Mouse (Mus musculus) limb, embryonic 10.5 days (tissue): ENCODE measurements around the gene Rhog. TPM values are rescaled to one million over a fixed set of nuclear protein-coding genes. Genes with fewer than 3 reads are reported as not detected.

Source experiments
- DNase-seq: peaks from one replicate; pipeline ENCODE4 v3.0.0-alpha.2; 2017; ENCODE audit warnings: low spot score
- H3K27ac ChIP-seq: fragments of 300-500 bp; sonication (generic); 2 replicates; pipeline ENCODE4 v1.5.1; 2016; ENCODE audit warnings: mild to moderate bottlenecking
- H3K27me3 ChIP-seq: fragments of 300-500 bp; sonication (generic); 2 replicates; pipeline ENCODE4 v1.6.1; 2016; ENCODE audit warnings: low read depth, mild to moderate bottlenecking; ENCODE audit not compliant: poor library complexity, severe bottlenecking
- H3K36me3 ChIP-seq: fragments of 300-500 bp; sonication (generic); 2 replicates; pipeline ENCODE4 v1.6.1; 2016; ENCODE audit warnings: mild to moderate bottlenecking, moderate library complexity
- H3K4me1 ChIP-seq: fragments of 300-500 bp; sonication (generic); 2 replicates; pipeline ENCODE4 v1.6.1; 2016
- H3K4me3 ChIP-seq: fragments of 300-500 bp; sonication (generic); 2 replicates; pipeline ENCODE4 v1.5.1; 2016; ENCODE audit warnings: mild to moderate bottlenecking, moderate library complexity
- H3K9me3 ChIP-seq: fragments of 300-500 bp; sonication (generic); replicated peaks from 2 replicates; pipeline ENCODE4 v1.6.1; 2016; ENCODE audit warnings: mild to moderate bottlenecking
- WGBS: fragments of 180-500 bp; shearing (Covaris S2); methylation state at CpG from one replicate; pipeline ENCODE4 v1.1.7; 2016; 5-methylcytosine and 5-hydroxymethylcytosine counted together
- polyA plus RNA-seq: library from polyadenylated mRNA; unstranded; fragments of >200 nt; fragmentation: Nextera tagmentation; extraction: Ambion mirVana; gene quantifications from 2 replicates; pipeline ENCODE4 v1.2.1, GENCODE M21; 2016

Rhog gene
- polyA plus RNA-seq, 1 experiment from 2014 or later, result 55.4 TPM

DNA sequence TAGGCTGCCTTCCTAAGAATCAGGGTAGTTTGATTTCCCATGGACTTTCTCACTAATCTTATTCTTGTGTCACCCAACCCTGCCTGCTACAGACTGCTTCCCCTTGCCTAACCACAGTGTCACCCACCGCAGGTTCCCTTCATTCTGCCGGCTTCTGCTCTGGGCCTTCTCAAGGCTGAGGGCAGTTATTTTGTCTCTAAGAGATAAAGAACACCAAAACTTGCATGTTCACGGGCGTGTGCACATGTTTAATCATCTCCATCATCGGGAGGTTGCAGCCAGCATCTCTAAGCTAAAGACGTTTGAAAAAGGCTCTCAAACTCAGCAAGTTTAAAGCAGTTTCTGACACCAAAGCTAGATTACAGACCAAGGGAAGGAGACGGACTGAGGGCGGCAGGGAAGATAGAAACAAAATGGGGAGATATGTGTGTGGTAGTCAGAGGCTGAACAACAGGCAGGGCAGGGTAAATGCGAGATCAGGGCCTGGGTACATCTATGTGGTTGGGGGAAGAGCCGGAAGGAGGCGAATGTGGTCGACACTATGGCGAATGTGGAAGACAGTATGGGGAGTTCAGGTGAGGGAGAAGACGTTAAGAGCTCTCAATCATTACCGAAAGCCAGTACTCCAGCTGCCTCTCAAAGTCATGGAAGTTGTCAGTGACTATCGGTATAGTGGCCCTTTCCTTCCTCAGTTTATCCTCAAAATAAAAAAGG, 7.0 kb downstream of the Rhog start:
- no peak for DNase-seq
- 28% methylated on average over 16 of the region's 16 CpGs for WGBS
- Histone ChIP-seq H3K27me3 (no peaks in the 10 kb centered on the region), H3K4me1 (peaks cover 58% of the 10 kb centered on the region), H3K27ac (peak overlapping the region; percentile 98), H3K9me3 (no peaks in the 10 kb centered on the region), H3K36me3 (peaks cover 7% of the 10 kb centered on the region), H3K4me3 (peak overlapping the region; percentile 79)

DNA sequence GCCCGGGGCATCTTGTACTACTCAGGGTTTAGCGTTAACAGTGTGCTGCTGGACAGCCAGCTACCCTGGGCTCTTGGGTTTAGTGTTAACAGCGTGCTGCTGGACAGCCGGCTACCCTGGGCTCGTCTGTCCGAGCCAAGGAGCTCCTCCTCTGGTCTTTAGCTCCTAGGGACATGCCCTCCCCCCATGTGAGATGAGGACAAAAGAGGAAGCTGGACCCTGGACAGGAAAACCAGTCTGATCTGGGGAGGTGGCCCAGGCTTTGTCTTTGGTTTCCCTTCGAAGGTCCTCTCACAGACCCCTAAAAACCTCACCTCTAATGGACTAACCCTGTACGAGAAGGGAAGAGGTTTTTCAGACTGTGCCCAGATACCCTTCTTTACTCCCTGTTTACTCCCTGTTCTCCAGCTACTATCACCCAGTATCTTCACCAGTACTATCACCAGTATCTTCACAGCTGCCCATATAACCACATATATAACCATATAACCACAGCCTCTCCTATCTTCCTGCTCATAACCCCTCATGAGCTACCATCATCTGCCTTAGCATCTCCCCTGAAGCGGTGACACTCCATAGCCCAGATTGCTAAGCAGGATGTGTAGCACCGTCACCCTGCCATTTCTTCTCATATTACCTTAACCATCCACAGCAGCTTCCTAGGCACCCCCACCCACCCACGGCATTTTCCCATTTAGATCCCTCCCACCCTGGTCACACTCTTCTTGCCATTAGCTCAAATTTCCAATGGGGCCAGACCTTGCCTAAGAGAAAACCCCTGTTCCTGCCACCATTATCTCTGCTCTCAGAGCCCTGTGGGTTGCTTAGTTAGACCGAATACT, 8.7 kb downstream of the Rhog start:
- Histone ChIP-seq H3K9me3 (no peaks in the 10 kb centered on the region), H3K27ac (peak overlapping the region; percentile 51; the same call in 1 of the 2 replicates), H3K36me3 (peaks cover 23% of the 10 kb centered on the region), H3K4me1 (peaks cover 57% of the 10 kb centered on the region), H3K27me3 (no peaks in the 10 kb centered on the region), H3K4me3 (0 out of 2 replicates have a peak overlapping the region, but pooled peaks have one; percentile 79)
- DNase-seq, result no peak
- WGBS, result 51% methylated on average over 12 of the region's 12 CpGs

DNA sequence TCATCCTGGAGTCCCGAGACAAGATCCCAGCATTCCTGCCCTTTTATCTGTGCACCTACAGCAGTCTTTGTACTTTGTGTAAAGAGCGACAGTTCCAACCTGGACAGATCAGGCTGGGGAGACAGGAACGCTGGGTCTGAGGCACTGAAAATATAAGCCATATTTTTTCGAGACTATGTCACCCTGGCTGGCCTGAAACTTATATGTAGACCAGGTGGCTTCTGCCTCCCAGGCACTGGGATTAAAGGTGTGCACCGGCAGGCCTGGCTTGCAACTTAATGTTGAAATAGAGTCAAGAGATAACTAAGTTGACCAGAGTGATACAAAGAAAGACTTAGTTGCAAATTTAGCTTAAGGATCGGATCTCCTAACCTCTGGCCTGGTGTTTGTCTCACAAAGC, 9.6 kb downstream of the Rhog start:
- Histone ChIP-seq H3K27ac (no peak overlapping the region), H3K4me3 (peak overlapping the region; percentile 4; the same call in 1 of the 2 replicates), H3K9me3 (no peaks in the 10 kb centered on the region), H3K27me3 (no peaks in the 10 kb centered on the region), H3K4me1 (peaks cover 57% of the 10 kb centered on the region), H3K36me3 (peaks cover 32% of the 10 kb centered on the region)
- 56% methylated on average over 6 of the region's 6 CpGs for WGBS
- DNase-seq, result no peak

DNA sequence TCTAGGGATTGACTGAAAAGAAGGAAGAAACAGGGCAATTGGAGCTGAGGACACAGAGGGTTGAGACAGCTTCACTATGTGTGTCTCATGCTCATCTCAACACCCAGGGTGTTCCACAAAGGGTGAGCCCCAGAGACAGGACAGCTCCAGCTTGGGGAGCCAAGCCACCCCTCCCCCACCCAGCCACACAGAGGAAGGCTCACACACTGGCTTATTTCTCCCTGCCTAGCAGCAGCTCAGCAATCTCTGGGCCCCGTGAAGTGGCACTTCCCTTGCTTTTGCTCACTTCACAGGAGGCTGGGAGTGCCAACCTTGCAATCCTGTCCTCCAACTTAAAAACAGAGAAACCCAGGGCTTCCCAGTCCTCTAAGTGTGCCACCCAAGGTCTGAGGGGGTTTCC, 10.1 kb downstream of the Rhog start:
- Histone ChIP-seq H3K27me3 (no peaks in the 10 kb centered on the region), H3K36me3 (peaks cover 37% of the 10 kb centered on the region), H3K27ac (no peak overlapping the region), H3K4me3 (peak overlapping the region; percentile 4; the same call in 1 of the 2 replicates), H3K4me1 (peaks cover 53% of the 10 kb centered on the region), H3K9me3 (no peaks in the 10 kb centered on the region)
- no peak for DNase-seq
- WGBS, result 14% methylated on average over 1 of the region's 1 CpGs

DNA sequence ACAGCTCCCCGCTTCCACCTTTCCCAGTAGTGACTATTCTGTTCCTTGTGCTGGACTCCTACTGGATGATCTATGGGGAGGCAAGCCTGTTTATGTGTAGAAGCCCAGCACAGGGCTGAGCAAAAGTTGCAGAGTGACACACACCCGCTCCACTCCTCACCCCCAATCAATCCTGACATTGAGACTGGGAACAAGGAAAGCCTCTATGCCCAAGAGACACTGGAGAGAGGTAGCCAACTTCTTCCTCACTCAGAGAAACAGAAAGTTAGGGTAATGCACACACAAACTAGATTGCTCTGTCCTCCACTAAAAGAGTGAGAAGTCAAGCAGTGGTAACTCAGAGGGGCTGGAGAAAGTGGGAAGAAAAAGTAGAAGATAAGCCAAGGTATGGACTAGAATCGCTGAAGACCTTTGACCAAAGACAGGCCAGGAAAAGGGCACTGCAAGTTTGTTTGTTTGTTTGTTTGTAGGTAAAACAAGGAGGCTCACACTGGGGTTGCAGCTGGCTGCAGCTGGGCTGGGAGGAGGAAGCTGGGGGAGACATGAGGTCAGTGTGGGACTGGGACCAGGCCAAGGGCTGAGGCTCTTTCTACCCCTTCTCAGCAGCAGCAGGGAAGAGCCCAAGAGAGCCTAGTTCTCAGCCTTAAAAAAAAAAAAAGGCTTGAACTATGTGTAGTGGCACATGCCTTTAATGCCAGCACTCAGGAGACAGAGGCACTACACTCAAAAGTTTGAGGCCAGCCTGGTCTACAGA, 10.9 kb downstream of the Rhog start:
- H3K4me3 ChIP-seq, result no peak overlapping the region
- no peak for DNase-seq
- H3K9me3 ChIP-seq, result no peaks in the 10 kb centered on the region
- H3K4me1 ChIP-seq, result peaks cover 53% of the 10 kb centered on the region
- H3K36me3 ChIP-seq, result peaks cover 45% of the 10 kb centered on the region
- no peaks in the 10 kb centered on the region for H3K27me3 ChIP-seq
- H3K27ac ChIP-seq, result no peak overlapping the region
- 87% methylated on average over 3 of the region's 3 CpGs for WGBS

DNA sequence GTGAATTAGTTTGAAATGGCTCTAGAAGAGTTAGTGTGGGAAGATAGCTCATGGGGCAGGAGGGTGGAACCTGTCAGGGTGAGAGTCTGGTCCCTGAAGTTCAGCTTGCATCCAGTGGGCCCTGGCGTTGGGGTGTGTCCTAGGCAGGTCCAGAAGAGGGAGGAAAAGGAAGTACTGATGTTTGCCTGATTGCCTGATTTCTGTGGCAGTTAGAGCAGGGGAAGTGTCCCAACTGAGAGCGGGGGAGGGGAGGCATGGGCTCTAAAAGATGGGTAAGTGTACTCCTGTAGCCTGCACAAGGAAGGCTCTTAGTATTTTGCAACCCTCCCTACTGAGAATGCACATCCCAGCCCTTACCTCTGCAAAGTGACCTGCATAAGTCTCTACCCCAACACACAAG, 12.0 kb downstream of the Rhog start:
- no peaks in the 10 kb centered on the region for H3K27me3 ChIP-seq
- DNase-seq, result no peak
- H3K9me3 ChIP-seq, result no peaks in the 10 kb centered on the region
- H3K36me3 ChIP-seq, result peaks cover 56% of the 10 kb centered on the region
- 82% methylated on average over 2 of the region's 2 CpGs for WGBS
- H3K4me1 ChIP-seq, result peaks cover 47% of the 10 kb centered on the region
- H3K4me3 ChIP-seq, result no peak overlapping the region
- no peak overlapping the region; the same call in 1 of the 2 replicates for H3K27ac ChIP-seq

DNA sequence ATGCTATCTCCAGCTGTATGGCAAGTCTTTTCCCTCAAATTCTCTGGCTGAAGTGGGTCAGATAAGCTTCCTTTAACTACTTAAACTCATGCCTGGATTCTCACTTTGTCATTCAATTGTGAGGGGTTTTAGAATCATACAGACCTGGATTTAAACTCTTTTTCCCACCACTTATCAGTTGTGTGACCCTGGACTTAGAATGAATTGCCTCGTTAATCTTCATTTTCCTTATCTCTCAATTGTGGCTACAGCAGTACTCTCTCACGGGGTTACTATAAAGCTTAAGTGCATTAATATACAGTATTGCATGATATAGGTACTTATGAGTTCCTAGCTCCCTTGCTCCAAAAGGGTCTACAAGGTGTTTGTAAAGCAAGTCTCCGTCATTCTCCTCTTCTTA, 12.9 kb downstream of the Rhog start:
- 81% methylated on average over 3 of the region's 3 CpGs for WGBS
- Histone ChIP-seq H3K27ac (no peak overlapping the region), H3K9me3 (no peaks in the 10 kb centered on the region), H3K27me3 (no peaks in the 10 kb centered on the region), H3K36me3 (peaks cover 65% of the 10 kb centered on the region), H3K4me1 (peaks cover 37% of the 10 kb centered on the region), H3K4me3 (no peak overlapping the region)
- no peak for DNase-seq

DNA sequence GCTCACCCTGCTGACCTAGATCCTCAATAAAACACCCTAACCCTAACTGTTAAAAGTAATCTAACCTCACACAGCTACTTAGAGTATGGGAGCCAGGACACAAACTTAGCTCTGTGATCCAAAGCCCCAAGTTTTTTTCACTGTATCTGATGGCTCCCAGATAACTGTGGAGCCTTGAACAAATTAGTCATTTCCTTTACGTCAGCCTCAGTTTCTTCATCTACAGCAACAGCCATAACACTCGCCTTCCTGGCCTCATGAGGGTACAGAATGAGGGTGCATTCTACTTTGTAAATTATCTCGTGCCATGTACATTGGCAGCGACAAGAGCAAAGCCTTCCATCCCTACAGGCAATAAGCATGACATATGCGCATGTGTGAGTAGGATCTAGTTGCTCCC, 13.5 kb downstream of the Rhog start:
- DNase-seq, result no peak
- Histone ChIP-seq H3K9me3 (no peaks in the 10 kb centered on the region), H3K4me3 (no peak overlapping the region), H3K27me3 (no peaks in the 10 kb centered on the region), H3K27ac (no peak overlapping the region), H3K36me3 (peaks cover 71% of the 10 kb centered on the region), H3K4me1 (peaks cover 32% of the 10 kb centered on the region)
- 92% methylated on average over 5 of the region's 5 CpGs for WGBS

DNA sequence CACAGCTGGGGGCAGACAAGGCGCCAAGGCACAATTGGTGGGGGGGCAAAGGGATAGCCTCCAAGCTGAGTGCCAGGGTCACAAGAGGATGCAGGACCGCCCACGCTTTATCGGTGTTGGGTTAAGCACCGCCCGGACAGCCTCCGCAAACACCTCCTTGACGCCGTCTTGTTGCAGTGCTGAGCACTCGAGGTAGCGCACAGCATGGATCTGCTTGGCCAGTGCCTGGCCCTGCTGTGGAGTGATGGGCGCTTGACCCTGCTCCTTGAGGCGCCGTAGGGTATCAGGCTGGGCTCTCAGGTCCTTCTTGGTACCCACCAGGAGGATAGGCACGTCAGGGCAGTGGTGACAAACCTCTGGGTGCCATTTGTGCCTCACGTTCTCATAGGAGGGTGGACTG, 16.3 kb downstream of the Rhog start:
- Histone ChIP-seq H3K4me1 (peaks cover 5% of the 10 kb centered on the region), H3K27me3 (no peaks in the 10 kb centered on the region), H3K27ac (no peak overlapping the region), H3K4me3 (no peak overlapping the region), H3K9me3 (no peaks in the 10 kb centered on the region), H3K36me3 (peaks cover 96% of the 10 kb centered on the region)
- 91% methylated on average over 16 of the region's 16 CpGs for WGBS
- no peak for DNase-seq

DNA sequence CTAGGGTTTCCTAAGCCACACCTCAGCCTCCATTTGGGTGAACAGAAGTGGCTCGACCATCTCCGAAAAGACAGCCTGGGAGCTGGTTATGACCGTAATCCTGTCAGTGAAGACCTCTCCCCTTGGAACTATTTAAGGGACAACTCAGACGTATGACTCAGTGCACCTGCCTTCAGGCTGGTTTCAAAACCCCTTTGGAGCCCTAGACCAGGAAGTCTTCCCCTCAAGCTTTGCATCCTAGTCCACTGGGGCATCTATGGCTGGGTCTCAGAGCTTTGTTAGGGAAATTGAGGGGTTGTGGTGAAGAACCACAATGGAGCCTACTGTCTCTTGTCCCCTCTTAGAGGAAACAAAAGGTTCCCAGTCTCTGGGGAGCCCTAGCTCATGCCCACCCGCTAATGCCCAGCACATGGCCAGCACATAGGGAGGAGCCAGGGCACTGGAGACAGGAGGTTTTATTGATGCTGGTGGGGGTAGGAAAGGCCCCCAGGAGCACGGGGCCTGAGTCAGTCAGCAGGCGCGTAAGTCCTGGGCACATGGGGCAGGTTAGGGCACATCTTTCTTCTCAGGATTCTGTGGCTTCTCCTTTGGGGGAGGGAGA, 17.1 kb downstream of the Rhog start:
- Histone ChIP-seq H3K27me3 (no peaks in the 10 kb centered on the region), H3K9me3 (no peaks in the 10 kb centered on the region), H3K4me1 (peaks cover under 1% of the 10 kb centered on the region), H3K4me3 (no peak overlapping the region), H3K27ac (no peak overlapping the region), H3K36me3 (peaks cover 96% of the 10 kb centered on the region)
- 93% methylated on average over 8 of the region's 8 CpGs for WGBS
- no peak for DNase-seq

DNA sequence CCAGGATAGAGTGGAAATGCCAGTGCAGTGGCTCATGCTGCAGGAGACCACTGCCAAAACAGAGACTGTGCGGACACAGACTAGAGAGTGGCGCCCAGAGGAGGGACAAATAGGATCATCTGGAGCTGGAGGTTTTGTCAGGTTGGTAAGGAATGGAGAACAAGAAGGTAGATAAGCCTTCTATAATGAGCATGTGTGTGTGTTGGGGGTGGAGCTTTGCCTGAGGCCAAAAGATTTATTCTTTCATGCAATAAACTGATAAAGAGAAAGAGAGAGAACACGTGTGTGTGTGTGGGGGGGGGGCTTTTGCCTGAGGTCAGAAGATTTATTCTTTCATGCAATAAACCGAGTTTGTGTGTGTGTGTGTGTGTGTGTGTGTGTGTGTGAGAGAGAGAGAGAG, 22.8 kb downstream of the Rhog start:
- peaks cover 80% of the 10 kb centered on the region for H3K36me3 ChIP-seq
- no peaks in the 10 kb centered on the region for H3K27me3 ChIP-seq
- H3K9me3 ChIP-seq, result 0 out of 2 replicates have a peak, but pooled peaks cover 2% of the 10 kb centered on the region
- no peaks in the 10 kb centered on the region for H3K4me1 ChIP-seq
- H3K4me3 ChIP-seq, result no peak overlapping the region
- WGBS, result 89% methylated on average over 4 of the region's 4 CpGs
- H3K27ac ChIP-seq, result no peak overlapping the region
- DNase-seq, result no peak

DNA sequence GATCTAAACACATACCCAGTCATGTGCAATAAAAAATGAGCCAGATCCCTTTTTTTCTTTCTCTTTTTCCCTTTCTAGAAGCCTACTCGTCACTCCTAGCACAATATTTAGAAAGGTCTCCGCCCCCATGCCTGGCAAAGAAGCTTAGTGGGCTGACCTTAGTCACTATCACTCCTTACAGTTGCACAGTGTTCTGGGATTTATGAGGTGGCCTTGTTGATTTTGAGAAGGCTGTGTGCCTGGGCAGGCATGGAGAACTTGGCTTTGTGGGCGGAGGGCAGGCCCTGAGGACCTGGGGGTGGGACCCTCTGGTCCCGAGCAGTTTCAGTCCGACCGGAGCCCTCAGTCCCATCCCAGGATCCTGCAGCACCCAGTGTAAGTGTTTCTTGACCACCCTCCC, 26.0 kb downstream of the Rhog start:
- DNase-seq, result no peak
- Histone ChIP-seq H3K36me3 (peaks cover 74% of the 10 kb centered on the region), H3K27ac (no peak overlapping the region), H3K4me3 (no peak overlapping the region), H3K4me1 (no peaks in the 10 kb centered on the region), H3K27me3 (no peaks in the 10 kb centered on the region), H3K9me3 (0 out of 2 replicates have a peak, but pooled peaks cover 2% of the 10 kb centered on the region)
- WGBS, result 93% methylated on average over 6 of the region's 6 CpGs
